Mouse (Mus musculus) kidney, adult 2 months (tissue): ENCODE results near the gene Tenm4.

Experiments
- CTCF ChIP-seq: fragments of 200-500 bp; conservative IDR thresholded peaks from 2 replicates; pipeline ENCODE4 v1.5.1; 2011; ENCODE audit warnings: low read depth, mild to moderate bottlenecking, control low read depth, low read length, moderate library complexity, mixed read lengths; ENCODE audit not compliant: insufficient read depth, insufficient read length
- POLR2A ChIP-seq: fragments of 200-500 bp; IDR thresholded peaks from one replicate; pipeline ENCODE4 v1.6.1; 2011; ENCODE audit warnings: low read depth, low read length, control low read depth

DNA sequence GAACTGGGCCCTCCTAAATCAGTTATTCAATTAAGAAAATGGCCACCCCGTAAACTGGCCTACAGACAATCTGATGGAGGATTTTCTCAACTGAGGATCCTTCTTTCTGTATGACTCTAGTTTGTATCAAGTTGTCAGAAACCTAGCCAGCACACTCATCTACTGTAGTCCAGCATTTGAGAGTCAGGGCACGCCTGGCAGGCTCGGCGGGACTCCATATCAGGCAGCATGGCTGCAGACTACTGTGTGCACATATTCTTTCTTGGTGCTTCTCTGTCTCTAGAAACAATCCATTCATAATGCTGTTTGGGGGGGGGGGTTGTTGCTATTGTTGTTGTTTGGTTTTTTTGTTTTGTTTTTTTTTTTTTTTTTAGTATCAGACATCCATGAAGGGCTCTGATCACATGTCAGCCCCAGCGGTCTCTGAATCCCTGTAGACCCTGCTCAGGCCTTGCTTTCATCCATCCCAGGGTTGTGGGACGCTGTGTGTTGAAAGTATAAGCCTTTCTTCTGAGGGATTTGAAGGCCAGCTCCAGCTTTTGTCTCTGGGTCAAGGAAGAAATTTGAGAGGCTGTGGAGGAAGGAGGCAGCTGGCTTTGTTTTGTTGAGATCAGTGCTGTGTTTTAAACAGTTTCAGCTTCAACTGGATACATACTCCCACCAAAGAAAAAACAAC is 220.9 kb downstream of the Tenm4 start:
- no peak for TF ChIP-seq CTCF
- TF ChIP-seq POLR2A, result no peak
